ENCODE assay signal across 33 mouse cellular contexts in genomic region chr6:144825018-144825602, GRCm38 (mm10). TPM values are rescaled to one million over a fixed set of nuclear protein-coding genes. Genes with fewer than 3 reads are reported as not detected.
"Had no signal": no experiment of that assay in that cellular context is flagged by ENCODE, and none has a peak within 500 bp of the region (broad histone marks: within the 10 kb centered on the region; RNA-seq: fewer than 3 reads in every experiment).

No protein-coding gene starts in this region.

- H3K27ac ChIP-seq: limb, embryonic 12.5 days; limb, embryonic 13.5 days; limb, embryonic 15.5 days; liver, embryonic 12.5 days; liver, embryonic 13.5 days; liver, embryonic 14.5 days; liver, embryonic 15.5 days; lung, embryonic 15.5 days; macrophage; midbrain, embryonic 10.5 days; midbrain, embryonic 12.5 days; midbrain, embryonic 13.5 days; midbrain, embryonic 15.5 days; neural tube, embryonic 12.5 days; neural tube, embryonic 13.5 days had no signal

- H3K4me1 ChIP-seq: megakaryocyte, embryonic 14.5 days; midbrain, embryonic 12.5 days; midbrain, embryonic 13.5 days; midbrain, embryonic 15.5 days; neural tube, embryonic 12.5 days; neural tube, embryonic 13.5 days had no signal

- H3K36me3 ChIP-seq: limb, embryonic 10.5 days; limb, embryonic 12.5 days; limb, embryonic 13.5 days; limb, embryonic 15.5 days; liver, embryonic 12.5 days; liver, embryonic 13.5 days; liver, embryonic 15.5 days; lung, embryonic 15.5 days; midbrain, embryonic 10.5 days; midbrain, embryonic 12.5 days; midbrain, embryonic 13.5 days; midbrain, embryonic 15.5 days; neural tube, embryonic 12.5 days; neural tube, embryonic 13.5 days had no signal

- H3K9me3 ChIP-seq: limb, embryonic 10.5 days; limb, embryonic 12.5 days; limb, embryonic 13.5 days; limb, embryonic 15.5 days; liver, embryonic 12.5 days; liver, embryonic 13.5 days; liver, embryonic 15.5 days; lung, embryonic 15.5 days; megakaryocyte, embryonic 14.5 days; midbrain, embryonic 10.5 days; midbrain, embryonic 12.5 days; midbrain, embryonic 13.5 days; midbrain, embryonic 15.5 days; neural tube, embryonic 12.5 days; neural tube, embryonic 13.5 days had no signal

- H3K4me2 ChIP-seq: limb, embryonic 12.5 days; limb, embryonic 13.5 days; limb, embryonic 15.5 days; liver, embryonic 11.5 days; liver, embryonic 12.5 days; liver, embryonic 13.5 days; liver, embryonic 15.5 days; lung, embryonic 14.5 days; lung, embryonic 15.5 days; midbrain, embryonic 11.5 days; midbrain, embryonic 12.5 days; midbrain, embryonic 13.5 days; midbrain, embryonic 15.5 days; neural tube, embryonic 12.5 days; neural tube, embryonic 13.5 days had no signal

- H3K4me3 ChIP-seq: limb, embryonic 10.5 days; limb, embryonic 12.5 days; limb, embryonic 13.5 days; limb, embryonic 15.5 days; liver, embryonic 12.5 days; liver, embryonic 13.5 days; liver, embryonic 15.5 days; lung, embryonic 15.5 days; megakaryocyte, embryonic 14.5 days; midbrain, embryonic 10.5 days; midbrain, embryonic 12.5 days; midbrain, embryonic 13.5 days; midbrain, embryonic 15.5 days; myocyte; neural tube, embryonic 12.5 days; neural tube, embryonic 13.5 days had no signal

- ATAC-seq: liver, embryonic 12.5 days; liver, postnatal 0 days; lung, postnatal 0 days; midbrain, embryonic 13.5 days; midbrain, embryonic 15.5 days; midbrain, embryonic 16.5 days had no signal

- H3K9ac ChIP-seq: limb, embryonic 12.5 days; limb, embryonic 13.5 days; limb, embryonic 15.5 days; liver, embryonic 12.5 days; liver, embryonic 13.5 days; liver, embryonic 14.5 days; liver, embryonic 15.5 days; liver, postnatal 0 days; lung, embryonic 14.5 days; lung, embryonic 15.5 days; midbrain, embryonic 12.5 days; midbrain, embryonic 13.5 days; midbrain, embryonic 15.5 days; neural tube, embryonic 12.5 days; neural tube, embryonic 13.5 days had no signal

- DNase-seq: left cerebral cortex, postnatal 4 days; liver; liver, embryonic 13.5 days; liver, postnatal 0 days; lung, adult 18-20 months; lung, adult 2 months; lung, embryonic 14.5 days; lung, postnatal 10 days; lung, postnatal 14 days; lung, postnatal 36 days; lung, postnatal 4 days; midbrain, embryonic 14.5 days had no signal

- H3K27me3 ChIP-seq: limb, embryonic 12.5 days; limb, embryonic 13.5 days; limb, embryonic 15.5 days; liver, embryonic 12.5 days; liver, embryonic 13.5 days; liver, embryonic 15.5 days; lung, embryonic 15.5 days; midbrain, embryonic 12.5 days; midbrain, embryonic 13.5 days; midbrain, embryonic 15.5 days; neural tube, embryonic 12.5 days; neural tube, embryonic 13.5 days had no signal

RNA-seq across cellular contexts. Expression of gene Sox5, which starts 43.3 kb away (rescaled TPM):
- polyA plus RNA-seq: macrophage had no signal
